Mouse (Mus musculus) heart, adult 2 months (tissue): ENCODE data around the gene Alyref.

ENCODE experiments used
- CTCF ChIP-seq: fragments of 200-600 bp; IDR thresholded peaks from 2 replicates; pipeline ENCODE4 v1.8.1; 2022; ENCODE audit warnings: antibody characterized with exemption, mild to moderate bottlenecking, moderate library complexity
- POLR2A ChIP-seq: fragments of 200-500 bp; IDR thresholded peaks from 2 replicates; pipeline ENCODE4 v1.6.1; 2011; ENCODE audit warnings: mild to moderate bottlenecking, low read depth, low read length, control low read depth; ENCODE audit not compliant: insufficient read depth

DNA sequence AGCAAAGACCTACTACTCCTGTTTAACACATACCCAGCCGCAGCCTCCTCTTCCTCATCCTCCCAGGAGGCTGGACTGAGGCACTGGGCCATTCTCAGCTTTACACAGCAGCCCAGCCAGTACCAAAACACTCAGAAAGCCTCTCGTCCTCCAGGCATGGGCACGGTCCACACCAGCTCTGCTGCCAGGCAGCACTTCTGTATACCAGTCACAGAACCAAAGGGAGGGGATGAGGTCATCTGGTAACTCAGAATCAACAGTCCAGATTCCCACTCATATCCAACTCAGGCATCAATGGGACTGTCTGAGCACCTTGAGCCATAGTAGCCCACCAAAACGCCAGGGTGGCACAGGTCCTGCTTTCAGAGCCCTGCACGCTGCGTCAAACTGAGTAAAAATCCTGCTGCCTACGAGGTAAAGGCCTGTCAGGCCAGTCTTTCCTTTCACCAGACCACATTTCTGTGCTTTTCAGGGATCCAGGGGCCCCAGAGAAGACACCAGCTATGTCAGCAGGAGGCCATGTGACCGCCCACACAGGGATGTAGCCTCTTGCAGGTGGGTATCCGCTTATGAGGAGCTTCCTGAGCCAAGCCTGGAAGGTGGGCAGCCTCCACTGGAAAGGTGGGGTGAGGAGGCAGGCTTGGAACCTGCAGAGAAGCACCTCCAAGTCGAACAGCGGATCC lies 28.8 kb upstream of the Alyref start:
- no peak for TF ChIP-seq CTCF
- no peak for TF ChIP-seq POLR2A
